Mouse (Mus musculus): Measurements from ENCODE around the gene Ric1.

DNA sequence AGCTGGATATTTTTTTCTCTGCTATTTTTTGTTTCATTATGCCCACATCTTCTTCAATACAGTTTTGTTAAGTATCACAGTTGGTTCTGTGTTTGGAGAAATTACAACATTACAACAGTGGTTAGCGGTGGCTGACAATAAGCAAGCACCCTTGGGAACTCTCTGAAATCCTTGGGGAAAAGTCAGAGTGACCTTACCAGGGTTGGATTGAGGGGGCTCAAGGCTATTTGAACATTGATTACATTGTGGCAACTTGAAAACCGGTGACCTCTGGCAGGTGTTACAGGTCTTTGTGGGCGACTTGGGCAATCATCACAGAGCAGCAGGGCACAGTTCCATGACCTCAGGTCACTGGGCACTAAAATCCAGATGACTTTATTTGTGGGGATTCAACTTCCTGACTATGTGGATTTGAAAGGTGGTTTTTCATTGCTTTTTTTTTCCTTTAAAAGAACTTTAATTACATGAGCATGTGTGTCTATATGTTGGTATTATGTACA lies 32.2 kb upstream of the Ric1 start:
- TF ChIP-seq CTCF (IDR thresholded peaks at IDR 0.05; ENCODE audit: insufficient read depth, low read depth, low read length) (no peak), POLR2A (IDR thresholded peaks at IDR 0.05; ENCODE audit: insufficient read depth, low read depth, low read length) (no peak)
